Mouse (Mus musculus) limb, embryonic 15.5 days (tissue): ENCODE results near the gene Kcna4. TPM values are rescaled to one million over a fixed set of nuclear protein-coding genes. Genes with fewer than 3 reads are reported as not detected.
A peak's percentile ranks its signal among the peaks of the same experiment; 100 is the strongest.

Experiments
- ATAC-seq: fragments of 200-750 bp; cut with Nextera tagmentation; 2 replicates; pipeline ENCODE4 v1.8.0; 2017; ENCODE audit warnings: low read depth, moderate TSS enrichment; ENCODE audit not compliant: insufficient number of reproducible peaks, low FRiP score, low TSS enrichment
- H3K27ac ChIP-seq: fragments of 300-500 bp; sonication (generic); 2 replicates; pipeline ENCODE4 v1.5.1; 2015; ENCODE audit warnings: moderate library complexity, mild to moderate bottlenecking, inconsistent platforms
- H3K27me3 ChIP-seq: fragments of 300-500 bp; sonication (generic); 2 replicates; pipeline ENCODE4 v1.6.1; 2015; ENCODE audit warnings: inconsistent platforms
- H3K36me3 ChIP-seq: fragments of 300-500 bp; sonication (generic); 2 replicates; pipeline ENCODE4 v1.6.1; 2015; ENCODE audit warnings: inconsistent platforms
- H3K4me1 ChIP-seq: fragments of 300-500 bp; sonication (generic); 2 replicates; pipeline ENCODE4 v1.6.1; 2015; ENCODE audit warnings: inconsistent platforms
- H3K4me2 ChIP-seq: fragments of 300-500 bp; sonication (generic); 2 replicates; pipeline ENCODE4 v1.6.1; 2015; ENCODE audit warnings: mild to moderate bottlenecking, inconsistent platforms
- H3K4me3 ChIP-seq: fragments of 300-500 bp; sonication (generic); 2 replicates; pipeline ENCODE4 v1.5.1; 2015; ENCODE audit warnings: mild to moderate bottlenecking, inconsistent platforms
- H3K9ac ChIP-seq: fragments of 300-500 bp; sonication (generic); 2 replicates; pipeline ENCODE4 v1.6.1; 2015; ENCODE audit warnings: inconsistent platforms
- H3K9me3 ChIP-seq: fragments of 300-500 bp; sonication (generic); 2 replicates; pipeline ENCODE4 v1.6.1; 2016; ENCODE audit warnings: inconsistent platforms
- WGBS: fragments of 180-500 bp; shearing (Covaris S2); methylation state at CpG from one replicate; pipeline ENCODE4 v1.1.7; 2015; 5-methylcytosine and 5-hydroxymethylcytosine counted together
- polyA plus RNA-seq: library from polyadenylated mRNA; unstranded; fragments of >200 nt; fragmentation: Nextera tagmentation; extraction: Ambion mirVana; gene quantifications from 2 replicates; pipeline ENCODE4 v1.2.1, GENCODE M21; 2015

The Kcna4 gene
- polyA plus RNA-seq = 4.2 and 4.3 TPM in 2 replicates

GRCm38 (mm10) chr2:107289990-107290696 is at the start of gene Kcna4:
Gene Kcna4 (plus strand): TSS chr2:107290639.
- ATAC-seq = peak; percentile 86
- Histone ChIP-seq H3K36me3 (no peaks in the 10 kb centered on the region), H3K4me3 (peak within 1 kb of the TSS; percentile 41), H3K9me3 (no peaks in the 10 kb centered on the region), H3K4me1 (peaks cover 10% of the 10 kb centered on the region), H3K4me2 (peak within 1 kb of the TSS; percentile 78), H3K27me3 (peaks cover 22% of the 10 kb centered on the region; the same call in 1 of the 2 replicates), H3K9ac (no peak within 1 kb of the TSS), H3K27ac (no peak within 1 kb of the TSS)
- WGBS = 4% methylated on average over 24 of the region's 24 CpGs

GRCm38 (mm10) chr2:107258091-107258490 is 32.3 kb upstream of the Kcna4 start:
- Histone ChIP-seq H3K27me3 (no peaks in the 10 kb centered on the region), H3K27ac (no peak overlapping the region), H3K9me3 (no peaks in the 10 kb centered on the region), H3K9ac (no peak overlapping the region), H3K4me2 (no peak overlapping the region), H3K4me3 (no peak overlapping the region), H3K36me3 (no peaks in the 10 kb centered on the region), H3K4me1 (no peaks in the 10 kb centered on the region)
- 57% methylated on average over 3 of the region's 3 CpGs for WGBS
- no peak for ATAC-seq

- H3K27me3 ChIP-seq = no peaks in the 10 kb centered on the region
- H3K9me3 ChIP-seq = no peaks in the 10 kb centered on the region
- no peak overlapping the region for H3K4me2 ChIP-seq
- H3K4me3 ChIP-seq = no peak overlapping the region
- H3K4me1 ChIP-seq = no peaks in the 10 kb centered on the region
- no peak for ATAC-seq
- no peaks in the 10 kb centered on the region for H3K36me3 ChIP-seq
- no peak overlapping the region for H3K9ac ChIP-seq
- 30% methylated on average over 2 of the region's 2 CpGs for WGBS
- no peak overlapping the region for H3K27ac ChIP-seq
These were observed 24.2 kb upstream of the Kcna4 start for GRCm38 (mm10) chr2:107266251-107266650.

GRCm38 (mm10) chr2:107270050-107270449 is 20.4 kb upstream of the Kcna4 start:
- Histone ChIP-seq H3K36me3 (no peaks in the 10 kb centered on the region), H3K27ac (no peak overlapping the region), H3K4me2 (no peak overlapping the region), H3K9ac (no peak overlapping the region), H3K4me1 (no peaks in the 10 kb centered on the region), H3K27me3 (no peaks in the 10 kb centered on the region), H3K4me3 (no peak overlapping the region), H3K9me3 (no peaks in the 10 kb centered on the region)
- WGBS = 65% methylated on average over 3 of the region's 3 CpGs
- no peak for ATAC-seq

- H3K4me2 ChIP-seq = peak overlapping the region; percentile 78
- 1% methylated on average over 12 of the region's 12 CpGs for WGBS
These were observed 219 bp downstream of the Kcna4 start for GRCm38 (mm10) chr2:107290697-107291019.

GRCm38 (mm10) chr2:107291142-107291541 is 703 bp downstream of the Kcna4 start:
- peaks cover 22% of the 10 kb centered on the region; the same call in 1 of the 2 replicates for H3K27me3 ChIP-seq
- peak overlapping the region; percentile 41 for H3K4me3 ChIP-seq
- H3K9ac ChIP-seq = no peak overlapping the region
- no peak for ATAC-seq
- H3K9me3 ChIP-seq = no peaks in the 10 kb centered on the region
- 4% methylated on average over 16 of the region's 16 CpGs for WGBS
- peak overlapping the region; percentile 78 for H3K4me2 ChIP-seq
- peaks cover 10% of the 10 kb centered on the region for H3K4me1 ChIP-seq
- H3K27ac ChIP-seq = no peak overlapping the region
- no peaks in the 10 kb centered on the region for H3K36me3 ChIP-seq

More at GRCm38 (mm10) chr2:107290697-107291019, 219 bp downstream of the Kcna4 start:
- Histone ChIP-seq H3K27ac (no peak overlapping the region), H3K9me3 (no peaks in the 10 kb centered on the region), H3K4me3 (peak overlapping the region; percentile 41), H3K27me3 (peaks cover 22% of the 10 kb centered on the region; the same call in 1 of the 2 replicates), H3K4me1 (peaks cover 10% of the 10 kb centered on the region), H3K36me3 (no peaks in the 10 kb centered on the region), H3K9ac (no peak overlapping the region)
- peak; percentile 26; the same call in 1 of the 2 replicates for ATAC-seq

- no peak overlapping the region for H3K9ac ChIP-seq
- no peak for ATAC-seq
- H3K4me2 ChIP-seq = no peak overlapping the region
- peaks cover 22% of the 10 kb centered on the region; the same call in 1 of the 2 replicates for H3K27me3 ChIP-seq
- H3K4me1 ChIP-seq = peaks cover 10% of the 10 kb centered on the region
- no peak overlapping the region for H3K4me3 ChIP-seq
- H3K9me3 ChIP-seq = no peaks in the 10 kb centered on the region
- WGBS = 91% methylated on average over 7 of the region's 7 CpGs
- no peak overlapping the region for H3K27ac ChIP-seq
- H3K36me3 ChIP-seq = no peaks in the 10 kb centered on the region
These were observed 4.1 kb downstream of the Kcna4 start for GRCm38 (mm10) chr2:107294521-107294920.

GRCm38 (mm10) chr2:107301886-107302285 is 11.4 kb downstream of the Kcna4 start:
- Histone ChIP-seq H3K36me3 (no peaks in the 10 kb centered on the region), H3K4me1 (no peaks in the 10 kb centered on the region), H3K9me3 (no peaks in the 10 kb centered on the region), H3K9ac (no peak overlapping the region), H3K27ac (no peak overlapping the region), H3K4me3 (no peak overlapping the region), H3K27me3 (no peaks in the 10 kb centered on the region), H3K4me2 (no peak overlapping the region)
- 83% methylated on average over 4 of the region's 4 CpGs for WGBS
- no peak for ATAC-seq

GRCm38 (mm10) chr2:107304707-107305106 is 14.3 kb downstream of the Kcna4 start:
- no peaks in the 10 kb centered on the region for H3K36me3 ChIP-seq
- no peak for ATAC-seq
- no peak overlapping the region for H3K9ac ChIP-seq
- H3K4me1 ChIP-seq = no peaks in the 10 kb centered on the region
- 78% methylated on average over 3 of the region's 3 CpGs for WGBS
- H3K27me3 ChIP-seq = no peaks in the 10 kb centered on the region
- no peak overlapping the region for H3K4me3 ChIP-seq
- no peak overlapping the region for H3K4me2 ChIP-seq
- H3K9me3 ChIP-seq = no peaks in the 10 kb centered on the region
- H3K27ac ChIP-seq = no peak overlapping the region

GRCm38 (mm10) chr2:107306077-107306476 is 15.6 kb downstream of the Kcna4 start:
- Histone ChIP-seq H3K4me1 (no peaks in the 10 kb centered on the region), H3K4me3 (no peak overlapping the region), H3K27ac (no peak overlapping the region), H3K9me3 (no peaks in the 10 kb centered on the region), H3K9ac (no peak overlapping the region), H3K27me3 (no peaks in the 10 kb centered on the region), H3K36me3 (no peaks in the 10 kb centered on the region), H3K4me2 (no peak overlapping the region)
- ATAC-seq = no peak
- 66% methylated on average over 4 of the region's 4 CpGs for WGBS

GRCm38 (mm10) chr2:107318636-107319035 is 28.2 kb downstream of the Kcna4 start:
- ATAC-seq = no peak
- no peaks in the 10 kb centered on the region for H3K27me3 ChIP-seq
- H3K36me3 ChIP-seq = no peaks in the 10 kb centered on the region
- H3K27ac ChIP-seq = no peak overlapping the region
- no peaks in the 10 kb centered on the region for H3K4me1 ChIP-seq
- no peak overlapping the region for H3K4me2 ChIP-seq
- no peak overlapping the region for H3K4me3 ChIP-seq
- no peaks in the 10 kb centered on the region for H3K9me3 ChIP-seq
- H3K9ac ChIP-seq = no peak overlapping the region

GRCm38 (mm10) chr2:107321596-107322226 is 31.3 kb downstream of the Kcna4 start:
- Histone ChIP-seq H3K27me3 (no peaks in the 10 kb centered on the region), H3K4me3 (no peak overlapping the region), H3K9ac (no peak overlapping the region), H3K4me2 (no peak overlapping the region), H3K36me3 (no peaks in the 10 kb centered on the region), H3K4me1 (no peaks in the 10 kb centered on the region), H3K27ac (no peak overlapping the region), H3K9me3 (no peaks in the 10 kb centered on the region)
- no peak for ATAC-seq
- WGBS = 75% methylated on average over 4 of the region's 4 CpGs
